Mouse (Mus musculus) embryonic fibroblast, embryonic 13.5 days (primary cell): ENCODE results near the gene Ghr.

Experiments used
- CTCF ChIP-seq: IDR thresholded peaks from 2 replicates; pipeline ENCODE4 v1.5.1; 2011; ENCODE audit warnings: mild to moderate bottlenecking, control low read depth, low read length, moderate library complexity, borderline replicate concordance; ENCODE audit not compliant: insufficient read depth
- POLR2A ChIP-seq: IDR thresholded peaks from 2 replicates; pipeline ENCODE4 v1.6.1; 2011; ENCODE audit warnings: low read depth, mild to moderate bottlenecking, control low read depth, low read length, moderate library complexity

DNA sequence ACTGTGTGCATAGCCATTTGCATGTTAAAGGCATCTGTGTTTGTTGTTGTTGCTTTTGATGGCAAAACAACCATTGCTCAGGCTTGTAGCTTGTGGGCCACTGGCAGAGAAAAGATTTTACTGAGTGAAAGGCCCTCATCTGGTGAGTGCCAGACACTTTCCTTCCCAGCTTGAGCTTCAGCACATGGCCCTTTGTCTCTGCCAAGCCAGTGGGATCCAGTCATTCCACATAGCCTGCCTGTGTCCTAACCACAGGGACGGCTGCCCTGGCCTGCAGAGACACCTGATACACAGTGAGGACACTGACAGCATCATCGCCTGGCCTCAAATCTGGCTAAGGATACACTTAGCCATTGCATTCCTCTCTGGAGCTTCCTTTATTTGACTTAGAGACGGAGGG, 74.2 kb downstream of the Ghr start:
- TF ChIP-seq POLR2A: no peak
- no peak for TF ChIP-seq CTCF
